Mouse (Mus musculus) liver, embryonic 11.5 days (tissue): ENCODE measurements around the gene Cenpe. TPM values are rescaled to one million over a fixed set of nuclear protein-coding genes. Genes with fewer than 3 reads are reported as not detected.
"Not testable (repeated sequence)": the region's sequence is repeated elsewhere in the genome, so short reads cannot be mapped to it uniquely, and the experiment has no call there.

Experiments used
- ATAC-seq: fragments of 200-750 bp; cut with Nextera tagmentation; replicated peaks from 2 replicates; pipeline ENCODE4 v1.8.0; 2017; ENCODE audit warnings: moderate number of reproducible peaks, mild to moderate bottlenecking, moderate TSS enrichment, moderate library complexity; ENCODE audit not compliant: low FRiP score
- DNase-seq: peaks from one replicate; pipeline ENCODE4 v3.0.0-alpha.2; 2017; ENCODE audit warnings: low spot score
- H3K27ac ChIP-seq: fragments of 300-500 bp; sonication (generic); 2 replicates; pipeline ENCODE4 v1.5.1; 2014; ENCODE audit warnings: mild to moderate bottlenecking, low read depth, low read length, control low read depth
- H3K27me3 ChIP-seq: fragments of 300-500 bp; sonication (generic); replicated peaks from 2 replicates; pipeline ENCODE4 v1.6.1; 2014; ENCODE audit warnings: low read length, mixed read lengths; ENCODE audit not compliant: control insufficient read depth, insufficient read depth
- H3K36me3 ChIP-seq: fragments of 300-500 bp; sonication (generic); 2 replicates; pipeline ENCODE4 v1.6.1; 2014; ENCODE audit warnings: mild to moderate bottlenecking, low read length, moderate library complexity, mixed read lengths; ENCODE audit not compliant: control insufficient read depth, insufficient read depth
- H3K4me1 ChIP-seq: fragments of 300-500 bp; sonication (generic); replicated peaks from 2 replicates; pipeline ENCODE4 v1.6.1; 2014; ENCODE audit warnings: low read length, mixed read lengths; ENCODE audit not compliant: control insufficient read depth, insufficient read depth
- H3K4me2 ChIP-seq: fragments of 300-500 bp; sonication (generic); 2 replicates; pipeline ENCODE4 v1.6.1; 2014; ENCODE audit warnings: mild to moderate bottlenecking, control low read depth, moderate library complexity
- H3K4me3 ChIP-seq: fragments of 300-500 bp; sonication (generic); 2 replicates; pipeline ENCODE4 v1.5.1; 2014; ENCODE audit warnings: low read depth, low read length, control low read depth
- H3K9ac ChIP-seq: fragments of 300-500 bp; sonication (generic); 2 replicates; pipeline ENCODE4 v1.6.1; 2014; ENCODE audit warnings: low read depth, low read length, control low read depth
- H3K9me3 ChIP-seq: fragments of 300-500 bp; sonication (generic); 2 replicates; pipeline ENCODE4 v1.6.1; 2016; ENCODE audit warnings: low read length, inconsistent platforms, mixed read lengths; ENCODE audit not compliant: control insufficient read depth
- WGBS: fragments of 180-500 bp; shearing (Covaris S2); extraction: QIAGEN DNeasy Blood & Tissue Kit; methylation state at CpG from one replicate; pipeline ENCODE4 v1.1.7; 2014; 5-methylcytosine and 5-hydroxymethylcytosine counted together
- polyA plus RNA-seq: library from polyadenylated mRNA; unstranded; fragments of >200 nt; fragmentation: Nextera tagmentation; extraction: Ambion mirVana; gene quantifications from 2 replicates; pipeline ENCODE4 v1.2.1, GENCODE M21; 2014

Cenpe gene
- polyA plus RNA-seq: 30.7 and 34.6 TPM in 2 replicates

- Histone ChIP-seq H3K4me3 (peak within 1 kb of the TSS; percentile 70), H3K27me3 (no peaks in the 10 kb centered on the region), H3K9ac (peak within 1 kb of the TSS; percentile 77), H3K36me3 (peaks cover 6% of the 10 kb centered on the region; the same call in 1 of the 2 replicates), H3K4me1 (peaks cover 7% of the 10 kb centered on the region), H3K4me2 (peak within 1 kb of the TSS; percentile 82), H3K27ac (0 out of 2 replicates have a peak within 1 kb of the TSS, but pooled peaks have one; percentile 6), H3K9me3 (no peaks in the 10 kb centered on the region)
- ATAC-seq: peak; percentile 88
- peak; percentile 93 for DNase-seq
- WGBS: 8% methylated on average over 29 of the region's 29 CpGs
Observed at GRCm38 (mm10) chr3:135211805-135212657, at the start of gene Cenpe. Gene Cenpe, plus strand, starts transcription at chr3:135212537.

DNA sequence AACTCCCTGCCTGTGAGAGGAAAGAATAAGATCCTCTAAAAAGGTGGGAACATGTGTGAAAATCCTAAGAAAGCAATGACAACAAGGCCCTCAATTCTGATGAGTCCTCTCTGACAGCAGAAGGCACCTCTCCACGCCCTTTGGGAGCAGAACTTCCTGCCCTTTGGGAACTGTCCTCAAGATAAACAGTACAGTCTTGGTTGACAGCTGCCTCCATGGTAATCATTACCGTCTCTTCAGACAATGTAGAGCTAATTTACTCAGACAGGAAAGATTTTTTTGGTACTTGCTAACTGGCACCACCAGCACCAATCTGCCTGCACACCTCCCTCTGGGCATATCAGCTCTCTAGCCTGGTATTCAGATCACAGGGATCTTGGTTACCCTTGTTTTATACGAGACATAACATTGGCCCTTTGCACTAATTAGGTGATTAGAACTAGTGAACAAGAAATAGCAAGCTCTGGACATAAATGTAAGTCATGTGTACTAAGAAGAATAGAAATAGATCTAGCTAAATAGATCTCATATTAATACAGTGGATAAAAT is 40.4 kb upstream of the Cenpe start:
- Histone ChIP-seq H3K27me3 (no peaks in the 10 kb centered on the region), H3K9me3 (no peaks in the 10 kb centered on the region), H3K36me3 (no peaks in the 10 kb centered on the region), H3K4me2 (no peak overlapping the region), H3K9ac (no peak overlapping the region), H3K27ac (no peak overlapping the region), H3K4me1 (no peaks in the 10 kb centered on the region), H3K4me3 (no peak overlapping the region)
- 44% methylated on average over 3 of the region's 3 CpGs for WGBS
- ATAC-seq: no peak
- DNase-seq: no peak

GRCm38 (mm10) chr3:135191861-135192260 is 20.5 kb upstream of the Cenpe start:
- no peak for ATAC-seq
- no peak overlapping the region for H3K9ac ChIP-seq
- H3K36me3 ChIP-seq: no peaks in the 10 kb centered on the region
- no peaks in the 10 kb centered on the region for H3K4me1 ChIP-seq
- H3K27me3 ChIP-seq: no peaks in the 10 kb centered on the region
- H3K9me3 ChIP-seq: no peaks in the 10 kb centered on the region
- H3K27ac ChIP-seq: no peak overlapping the region
- WGBS: 72% methylated on average over 6 of the region's 6 CpGs
- no peak overlapping the region for H3K4me3 ChIP-seq
- no peak overlapping the region for H3K4me2 ChIP-seq
- DNase-seq: no peak

DNA sequence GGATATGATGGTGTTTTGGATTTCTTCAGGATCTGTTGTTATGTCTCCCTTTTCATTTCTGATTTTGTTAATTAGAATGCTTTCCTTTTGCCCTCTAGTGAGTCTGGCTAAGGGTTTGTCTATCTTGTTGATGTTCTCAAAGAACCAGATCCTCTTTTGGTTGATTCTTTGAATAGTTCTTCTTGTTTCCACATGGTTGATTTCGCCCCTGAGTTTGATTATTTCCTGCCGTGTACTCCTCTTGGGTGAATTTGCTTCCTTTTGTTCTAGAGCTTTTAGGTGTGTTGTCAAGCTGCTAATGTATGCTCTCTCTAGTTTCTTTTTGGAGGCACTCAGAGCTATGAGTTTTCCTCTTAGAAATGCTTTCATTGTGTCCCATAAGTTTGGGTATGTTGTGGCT is 14.3 kb upstream of the Cenpe start:
- H3K4me2 ChIP-seq, H3K4me3 ChIP-seq, H3K36me3 ChIP-seq, ATAC-seq, DNase-seq, H3K9me3 ChIP-seq, H3K9ac ChIP-seq, H3K27me3 ChIP-seq, H3K4me1 ChIP-seq, H3K27ac ChIP-seq: not testable (repeated sequence)
- 78% methylated on average over 2 of the region's 2 CpGs for WGBS

DNA sequence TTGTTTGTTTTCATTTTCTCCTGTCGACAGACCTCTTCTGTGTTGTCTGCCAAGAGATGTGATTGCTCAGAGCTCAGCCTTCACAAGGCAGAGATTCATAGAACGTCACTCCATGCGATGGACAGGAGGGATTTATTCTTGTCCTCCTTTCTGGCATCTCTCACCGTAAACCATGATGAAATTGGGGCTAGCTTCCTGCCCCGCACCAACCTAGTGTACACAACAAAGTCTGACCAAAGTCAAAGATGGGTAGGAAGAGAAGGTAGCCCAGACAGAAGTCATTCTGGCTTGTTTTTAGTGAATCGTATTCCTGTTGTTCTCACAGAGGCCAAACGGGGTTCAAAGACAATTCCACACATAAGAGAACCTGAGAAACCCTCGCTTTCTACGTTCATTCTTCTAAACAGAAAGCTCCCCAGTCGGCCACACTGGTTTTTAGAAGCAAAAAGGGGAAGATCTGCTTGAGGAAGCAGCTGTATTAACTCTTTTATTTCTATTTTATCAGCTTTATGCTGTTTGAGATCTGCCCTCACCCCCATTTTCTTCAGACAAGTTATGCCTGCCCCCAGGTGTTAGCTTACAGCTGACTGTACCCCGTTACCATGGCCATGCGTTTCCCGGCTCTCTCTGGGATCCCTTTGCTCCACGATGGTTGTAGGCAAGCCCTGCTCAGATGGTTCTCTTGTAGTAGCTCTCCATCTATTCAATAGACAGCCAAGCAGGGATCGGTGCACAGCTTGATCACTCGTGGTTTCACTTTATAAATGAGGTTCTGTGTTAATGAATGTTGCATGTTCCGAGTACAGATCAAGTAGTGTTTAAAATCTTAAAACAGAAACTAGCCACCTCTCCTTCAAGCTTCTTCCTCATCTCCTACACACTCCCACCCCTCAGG is 11.7 kb upstream of the Cenpe start:
- Histone ChIP-seq H3K4me2 (no peak overlapping the region), H3K9ac (no peak overlapping the region), H3K4me1 (no peaks in the 10 kb centered on the region), H3K27me3 (no peaks in the 10 kb centered on the region), H3K4me3 (no peak overlapping the region), H3K36me3 (no peaks in the 10 kb centered on the region), H3K27ac (no peak overlapping the region), H3K9me3 (no peaks in the 10 kb centered on the region)
- DNase-seq: no peak
- ATAC-seq: no peak
- 84% methylated on average over 17 of the region's 17 CpGs for WGBS

DNA sequence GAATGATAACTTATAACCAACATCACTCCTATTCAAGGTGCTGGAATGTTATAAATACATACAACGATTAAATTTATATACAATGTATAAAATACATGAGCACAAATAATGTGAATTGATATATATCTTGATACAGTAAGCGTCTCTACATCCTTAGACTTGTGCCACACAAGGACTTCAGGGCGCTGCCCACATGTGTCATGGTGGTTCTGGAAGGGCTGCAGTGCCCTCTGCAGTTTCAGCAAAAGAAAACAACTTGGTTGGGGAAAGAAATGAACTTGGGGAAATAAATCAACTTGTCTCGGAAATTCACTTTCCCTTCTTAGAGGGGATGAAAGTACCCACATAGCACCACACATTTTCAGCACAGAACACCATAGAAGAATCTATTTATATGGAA is 5.7 kb upstream of the Cenpe start:
- DNase-seq (no peak), ATAC-seq (no peak)
- WGBS: 42% methylated on average over 4 of the region's 4 CpGs
- Histone ChIP-seq H3K36me3 (no peaks in the 10 kb centered on the region), H3K4me1 (no peaks in the 10 kb centered on the region), H3K4me3 (no peak overlapping the region), H3K27ac (no peak overlapping the region), H3K9ac (no peak overlapping the region), H3K27me3 (no peaks in the 10 kb centered on the region), H3K9me3 (no peaks in the 10 kb centered on the region), H3K4me2 (no peak overlapping the region)

DNA sequence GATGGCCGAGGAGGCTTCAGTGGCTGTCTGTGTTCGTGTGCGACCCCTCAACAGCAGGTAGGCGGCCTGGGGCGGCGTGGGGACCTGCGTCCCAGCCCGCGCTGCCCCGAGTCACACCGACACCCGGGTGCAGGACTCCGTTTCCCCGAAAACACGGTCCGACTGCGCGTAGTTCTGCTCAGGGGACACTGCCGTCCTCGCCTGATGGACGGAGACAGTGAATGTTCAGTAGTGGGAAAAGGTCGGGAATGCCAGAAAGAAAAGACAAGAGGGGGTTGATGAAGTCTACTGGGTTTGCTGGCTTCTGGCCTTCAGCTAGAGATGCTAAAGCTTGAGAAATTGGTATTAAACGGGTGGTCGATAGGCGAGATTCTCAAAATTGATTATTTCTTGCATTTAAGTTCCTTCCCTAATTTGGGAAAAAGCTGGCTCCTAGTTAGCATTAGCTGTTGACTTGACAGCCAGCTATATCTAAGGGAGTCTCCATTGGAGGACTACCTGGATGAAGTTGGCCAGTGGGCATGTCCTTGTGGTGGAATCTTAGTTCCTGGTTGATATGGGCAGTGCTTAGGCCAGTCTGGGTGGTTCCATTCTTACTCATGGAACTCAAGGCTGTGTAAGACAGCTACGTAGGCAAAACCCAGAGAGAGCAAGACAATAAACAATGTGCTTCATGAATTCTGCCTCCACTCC is 467 bp downstream of the Cenpe start:
- Histone ChIP-seq H3K4me1 (peaks cover 7% of the 10 kb centered on the region), H3K27me3 (no peaks in the 10 kb centered on the region), H3K9me3 (no peaks in the 10 kb centered on the region), H3K36me3 (peaks cover 11% of the 10 kb centered on the region), H3K4me2 (peak overlapping the region; percentile 82), H3K27ac (0 out of 2 replicates have a peak overlapping the region, but pooled peaks have one; percentile 6), H3K9ac (peak overlapping the region; percentile 77), H3K4me3 (peak overlapping the region; percentile 70)
- DNase-seq: no peak
- ATAC-seq: peak; percentile 71
- under 1% methylated on average over 26 of the region's 26 CpGs for WGBS

DNA sequence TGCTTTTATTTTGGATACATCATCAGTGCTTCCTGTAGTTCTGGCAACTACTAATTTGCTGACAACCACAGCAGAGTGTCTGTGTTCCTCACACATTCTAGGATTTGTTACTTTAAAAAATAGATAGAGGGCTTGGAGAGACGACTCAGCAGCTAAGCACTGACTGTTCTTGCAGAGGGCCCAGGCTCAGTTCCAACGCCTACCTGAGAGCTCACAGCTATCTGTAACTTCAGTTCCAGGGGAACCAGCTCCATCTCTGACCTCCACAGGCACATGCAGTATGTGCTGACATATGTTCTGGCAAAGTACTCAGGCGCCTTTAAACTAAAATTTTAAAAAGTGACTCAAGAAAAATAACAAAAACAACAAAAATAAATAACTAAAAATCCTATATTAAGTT is 19.7 kb downstream of the Cenpe start:
- H3K9ac ChIP-seq: no peak overlapping the region
- H3K4me3 ChIP-seq: no peak overlapping the region
- H3K27ac ChIP-seq: no peak overlapping the region
- no peaks in the 10 kb centered on the region for H3K4me1 ChIP-seq
- 79% methylated on average over 3 of the region's 3 CpGs for WGBS
- no peaks in the 10 kb centered on the region for H3K9me3 ChIP-seq
- no peaks in the 10 kb centered on the region for H3K27me3 ChIP-seq
- peaks cover 38% of the 10 kb centered on the region for H3K36me3 ChIP-seq
- DNase-seq (no peak), ATAC-seq (no peak)
- H3K4me2 ChIP-seq: no peak overlapping the region
